Mouse (Mus musculus) heart, adult 2 months (tissue): Measurements from ENCODE around the gene Zfp661. TPM values are rescaled to one million over a fixed set of nuclear protein-coding genes. Genes with fewer than 3 reads are reported as not detected.

ENCODE experiments used
- DNase-seq, 2 experiments: peaks; one replicate each; pipeline ENCODE4 v3.0.0; 2021
- H3K27ac ChIP-seq: fragments of 200-600 bp; 2 replicates; pipeline ENCODE4 v1.8.1; 2022
- H3K27me3 ChIP-seq: fragments of 200-500 bp; 2 replicates; pipeline ENCODE4 v1.6.1; 2012; ENCODE audit warnings: mild to moderate bottlenecking, low read length, inconsistent platforms, mixed read lengths; ENCODE audit not compliant: control insufficient read depth, insufficient read depth
- H3K36me3 ChIP-seq: fragments of 200-500 bp; 2 replicates; pipeline ENCODE4 v1.6.1; 2012; ENCODE audit warnings: low read length, inconsistent platforms; ENCODE audit not compliant: control insufficient read depth, insufficient read depth
- H3K4me1 ChIP-seq: fragments of 200-500 bp; 2 replicates; pipeline ENCODE4 v1.6.1; 2011; ENCODE audit warnings: low read length; ENCODE audit not compliant: control insufficient read depth, insufficient read depth
- H3K4me3 ChIP-seq: fragments of 200-600 bp; 2 replicates; pipeline ENCODE4 v1.8.1; 2022
- H3K79me2 ChIP-seq: fragments of 200-500 bp; replicated peaks from 2 replicates; pipeline ENCODE4 v1.6.1; 2012; ENCODE audit warnings: mild to moderate bottlenecking, inconsistent platforms, low read length, moderate library complexity, mixed read lengths; ENCODE audit not compliant: control insufficient read depth, insufficient read depth
- H3K9ac ChIP-seq: fragments of 200-500 bp; 2 replicates; pipeline ENCODE4 v1.6.1; 2012; ENCODE audit warnings: low read depth, mild to moderate bottlenecking, control low read depth, inconsistent platforms, low read length, mixed read lengths
- CTCF ChIP-seq: fragments of 200-600 bp; IDR thresholded peaks from 2 replicates; pipeline ENCODE4 v1.8.1; 2022; ENCODE audit warnings: antibody characterized with exemption, mild to moderate bottlenecking, moderate library complexity
- EP300 ChIP-seq: fragments of 200-500 bp; IDR thresholded peaks from 2 replicates; pipeline ENCODE4 v1.6.1; 2011; ENCODE audit warnings: low read depth, low read length, control low read depth; ENCODE audit not compliant: insufficient read depth
- POLR2A ChIP-seq: fragments of 200-500 bp; IDR thresholded peaks from 2 replicates; pipeline ENCODE4 v1.6.1; 2011; ENCODE audit warnings: mild to moderate bottlenecking, low read depth, low read length, control low read depth; ENCODE audit not compliant: insufficient read depth
- WGBS: fragments of 180-500 bp; shearing (Covaris S2); methylation state at CpG from one replicate; pipeline ENCODE4 v1.1.7; 2018; 5-methylcytosine and 5-hydroxymethylcytosine counted together
- intact Hi-C: fragments of 180-260 bp; cut with DNase I; formaldehyde crosslinking; loops from one replicate; pipeline ENCODE4 v1.15.1; 2025
- polyA plus RNA-seq: library from polyadenylated mRNA; depleted of rRNA; stranded (reverse); fragments of >200 nt; gene quantifications from 2 replicates; pipeline ENCODE4 v1.2.3, GENCODE M21; 2012; rRNA removed
- total RNA-seq, 2 experiments: library from RNA; stranded (reverse); gene quantifications; 2 replicates each; pipeline ENCODE4 v1.2.3; 2021

The Zfp661 gene
- total and polyA plus RNA-seq, 3 experiments: 1.5 to 2.0 (median 1.7) TPM

GRCm38 (mm10) chr2:127537548-127537947, 49.3 kb downstream of the Zfp661 start:
- DNase-seq: no peak
- no peak overlapping the region for H3K4me3 ChIP-seq
- intact Hi-C loops: no loop called here
- 39% methylated on average over 3 of the region's 3 CpGs for WGBS
- H3K79me2 ChIP-seq: no peaks in the 10 kb centered on the region
- TF ChIP-seq POLR2A (no peak), CTCF (no peak), EP300 (no peak)
- H3K36me3 ChIP-seq: no peaks in the 10 kb centered on the region
- no peaks in the 10 kb centered on the region for H3K4me1 ChIP-seq
- H3K9ac ChIP-seq: no peak overlapping the region
- no peak overlapping the region for H3K27ac ChIP-seq
- H3K27me3 ChIP-seq: peaks cover 4% of the 10 kb centered on the region

DNA sequence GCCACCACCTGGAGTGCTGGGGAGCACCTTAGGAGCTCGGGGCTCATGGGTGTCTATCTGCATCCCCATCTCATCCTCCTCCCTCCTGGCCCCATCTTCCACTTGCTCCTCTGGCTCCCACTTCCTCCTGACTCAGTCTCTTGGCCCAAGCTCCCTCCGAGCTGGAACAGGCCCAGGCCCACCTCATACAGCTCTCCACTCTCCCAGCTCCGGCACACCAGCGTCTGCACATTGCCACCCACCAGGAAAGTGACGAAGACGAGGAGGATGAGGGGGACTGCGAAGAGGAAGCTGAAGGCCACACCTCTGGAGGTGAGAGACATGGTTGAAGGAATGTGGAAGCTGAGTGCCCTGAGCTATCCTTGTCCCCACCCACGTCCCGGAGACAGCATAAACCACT, 51.5 kb downstream of the Zfp661 start:
- H3K4me1 ChIP-seq: no peaks in the 10 kb centered on the region
- H3K27ac ChIP-seq: no peak overlapping the region
- no peak overlapping the region for H3K9ac ChIP-seq
- no peak overlapping the region for H3K4me3 ChIP-seq
- intact Hi-C loops: no loop called here
- H3K36me3 ChIP-seq: no peaks in the 10 kb centered on the region
- TF ChIP-seq EP300 (no peak), POLR2A (no peak), CTCF (no peak)
- no peaks in the 10 kb centered on the region; the same call in 1 of the 2 replicates for H3K27me3 ChIP-seq
- no peaks in the 10 kb centered on the region for H3K79me2 ChIP-seq
- DNase-seq: no peak
- WGBS: 67% methylated on average over 9 of the region's 9 CpGs

DNA sequence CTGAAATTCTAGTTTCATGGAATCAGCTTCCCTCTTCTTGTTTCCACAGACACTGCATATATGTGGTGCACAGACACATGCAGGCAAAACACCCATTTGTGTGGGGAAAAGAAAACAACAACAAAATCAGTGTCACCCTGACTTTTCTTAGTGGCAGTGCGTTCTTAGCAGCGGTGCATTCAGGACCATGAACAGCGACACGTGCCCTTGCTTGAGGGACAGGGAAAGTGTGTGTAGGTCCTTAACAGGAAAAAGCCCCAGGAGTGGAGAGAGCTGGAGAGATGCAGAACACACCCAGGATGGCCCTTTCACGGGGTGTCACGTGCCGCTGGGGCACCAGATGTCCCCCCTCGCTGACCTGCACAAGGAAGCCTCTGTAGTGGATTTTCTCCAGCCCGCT, 54.5 kb downstream of the Zfp661 start:
- intact Hi-C loops: no loop called here
- no peak overlapping the region for H3K4me3 ChIP-seq
- H3K27ac ChIP-seq: no peak overlapping the region
- DNase-seq: no peak
- 10% methylated on average over 9 of the region's 9 CpGs for WGBS
- no peaks in the 10 kb centered on the region for H3K79me2 ChIP-seq
- H3K27me3 ChIP-seq: no peaks in the 10 kb centered on the region
- TF ChIP-seq EP300 (no peak), CTCF (no peak), POLR2A (no peak)
- H3K4me1 ChIP-seq: no peaks in the 10 kb centered on the region
- H3K36me3 ChIP-seq: no peaks in the 10 kb centered on the region
- H3K9ac ChIP-seq: no peak overlapping the region

DNA sequence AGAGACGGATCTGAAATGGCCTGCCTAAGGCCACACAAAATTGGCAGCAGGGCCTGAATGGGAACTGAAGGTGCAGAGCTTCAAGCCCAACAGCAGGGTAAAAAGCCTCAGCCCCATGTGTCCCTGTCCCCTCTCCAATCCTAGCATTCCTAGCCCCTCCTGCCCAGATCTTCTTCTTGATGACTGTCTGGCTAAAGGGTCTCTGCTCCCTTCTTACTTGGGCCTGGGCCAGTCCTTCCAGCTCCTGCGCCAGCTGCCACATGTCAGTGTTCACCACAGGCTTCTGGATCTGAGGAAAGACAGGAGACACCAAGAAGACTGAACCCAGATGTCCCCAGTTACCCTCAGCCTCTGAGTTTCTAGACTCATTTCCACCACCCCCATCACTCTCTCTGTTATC, 55.3 kb downstream of the Zfp661 start:
- no peak for DNase-seq
- no peaks in the 10 kb centered on the region for H3K36me3 ChIP-seq
- H3K27ac ChIP-seq: no peak overlapping the region
- H3K27me3 ChIP-seq: no peaks in the 10 kb centered on the region
- intact Hi-C loops: no loop called here
- no peak for TF ChIP-seq POLR2A
- no peak for TF ChIP-seq CTCF
- no peak for TF ChIP-seq EP300
- 74% methylated on average over 2 of the region's 2 CpGs for WGBS
- H3K4me1 ChIP-seq: no peaks in the 10 kb centered on the region
- no peak overlapping the region for H3K4me3 ChIP-seq
- H3K79me2 ChIP-seq: no peaks in the 10 kb centered on the region
- H3K9ac ChIP-seq: no peak overlapping the region

GRCm38 (mm10) chr2:127530418-127530817, 56.5 kb downstream of the Zfp661 start:
- H3K36me3 ChIP-seq: no peaks in the 10 kb centered on the region
- 66% methylated on average over 3 of the region's 3 CpGs for WGBS
- H3K27me3 ChIP-seq: no peaks in the 10 kb centered on the region
- TF ChIP-seq POLR2A (no peak), CTCF (no peak), EP300 (no peak)
- no peak overlapping the region for H3K4me3 ChIP-seq
- no peak overlapping the region for H3K27ac ChIP-seq
- no peak for DNase-seq
- intact Hi-C loops: no loop called here
- H3K9ac ChIP-seq: no peak overlapping the region
- H3K79me2 ChIP-seq: no peaks in the 10 kb centered on the region
- H3K4me1 ChIP-seq: no peaks in the 10 kb centered on the region

DNA sequence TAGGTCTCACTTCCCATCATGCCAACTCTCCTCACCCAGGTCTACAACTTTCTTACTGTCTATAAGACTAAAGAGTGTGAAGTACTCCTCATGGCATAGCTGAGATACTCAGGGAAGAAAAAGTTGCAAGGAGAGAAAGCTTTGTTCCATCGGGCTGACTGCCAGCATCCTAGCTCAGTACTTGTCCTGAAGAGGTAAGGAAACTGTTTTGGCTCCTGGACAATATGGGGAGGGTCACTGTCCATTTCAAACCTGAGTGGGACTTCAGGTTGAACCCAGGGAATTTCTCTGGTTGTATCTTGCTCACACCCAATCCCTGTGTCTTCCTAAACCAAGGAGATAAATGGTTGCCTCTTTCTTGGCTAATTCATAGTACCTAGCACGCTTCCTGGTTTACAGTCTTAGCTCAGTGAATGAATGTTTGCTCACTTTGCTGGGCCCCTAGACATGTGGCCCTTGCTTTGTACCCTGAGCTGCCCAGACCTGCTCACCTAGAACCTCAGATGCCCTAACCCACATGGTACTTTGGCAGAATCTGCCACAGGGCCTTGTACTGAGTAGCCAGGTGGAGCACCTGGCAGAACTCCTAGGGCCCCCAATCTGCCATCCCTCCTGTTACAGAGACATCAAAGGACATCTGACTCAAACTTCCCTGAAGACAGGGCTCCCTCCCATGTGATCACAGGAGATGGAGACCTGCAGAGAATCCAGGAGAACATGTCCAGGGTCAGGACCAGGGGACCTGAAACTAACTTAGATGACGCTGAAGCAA, 61.7 kb downstream of the Zfp661 start:
- no peak overlapping the region for H3K4me3 ChIP-seq
- H3K9ac ChIP-seq: no peak overlapping the region
- no peaks in the 10 kb centered on the region for H3K36me3 ChIP-seq
- H3K79me2 ChIP-seq: no peaks in the 10 kb centered on the region
- peaks cover 3% of the 10 kb centered on the region; the same call in 1 of the 2 replicates for H3K4me1 ChIP-seq
- 77% methylated on average over 3 of the region's 3 CpGs for WGBS
- H3K27ac ChIP-seq: no peak overlapping the region
- no peak for TF ChIP-seq CTCF
- no peak for TF ChIP-seq POLR2A
- TF ChIP-seq EP300: no peak
- intact Hi-C loops: no loop called here
- DNase-seq: no peak
- no peaks in the 10 kb centered on the region for H3K27me3 ChIP-seq

Other genes starting within 250 kb of the Zfp661 start
- gene Astl, start 248.5 kb downstream of the Zfp661 start, total RNA-seq: not detected
- gene Astl, start 248.5 kb downstream of the Zfp661 start, polyA plus RNA-seq: not detected in 2 replicates
- 1 to 10 TPM in 1 of 2 experiments, under 1 TPM in 1; 0.73 to 1.1 TPM for gene Adra2b, start 223.9 kb downstream of the Zfp661 start, total RNA-seq
- 1.0 and 1.6 TPM in 2 replicates for gene Adra2b, start 223.9 kb downstream of the Zfp661 start, polyA plus RNA-seq
- gene Gpat2, start 161.9 kb downstream of the Zfp661 start, total RNA-seq: not detected
- gene Gpat2, start 161.9 kb downstream of the Zfp661 start, polyA plus RNA-seq: 0.06 and 0.08 TPM in 2 replicates
- 10 to 100 TPM; 42.5 to 44.5 TPM for gene Fahd2a, start 142.5 kb downstream of the Zfp661 start, total RNA-seq
- 34.5 and 40.3 TPM in 2 replicates for gene Fahd2a, start 142.5 kb downstream of the Zfp661 start, polyA plus RNA-seq
- gene Kcnip3, start 65.0 kb downstream of the Zfp661 start, total RNA-seq: 1 to 10 TPM; 1.1 to 1.3 TPM
- gene Kcnip3, start 65.0 kb downstream of the Zfp661 start, polyA plus RNA-seq: 1.2 and 1.3 TPM in 2 replicates
- gene Prom2, start 45.6 kb downstream of the Zfp661 start, total RNA-seq: not detected
- gene Prom2, start 45.6 kb downstream of the Zfp661 start, polyA plus RNA-seq: 0.06 and 0.14 TPM in 2 replicates
- 10 to 100 TPM; 80.3 to 89.7 TPM for gene Mrps5, start 128 bp upstream of the Zfp661 start, total RNA-seq
- 58.2 and 68.4 TPM in 2 replicates for gene Mrps5, start 128 bp upstream of the Zfp661 start, polyA plus RNA-seq
- 10 to 100 TPM in 1 of 2 experiments, 1 to 10 TPM in 1; 9.4 to 11.0 TPM for gene Mal, start 69.6 kb upstream of the Zfp661 start, total RNA-seq
- 3.5 and 6.2 TPM in 2 replicates for gene Mal, start 69.6 kb upstream of the Zfp661 start, polyA plus RNA-seq
- 1 to 10 TPM; 5.9 to 7.1 TPM for gene Mall, start 142.8 kb upstream of the Zfp661 start, total RNA-seq
- gene Mall, start 142.8 kb upstream of the Zfp661 start, polyA plus RNA-seq: 11.4 and 13.5 TPM in 2 replicates
- 1 to 10 TPM; 7.7 to 9.1 TPM for gene Nphp1, start 201.8 kb upstream of the Zfp661 start, total RNA-seq
- 7.0 and 13.3 TPM in 2 replicates for gene Nphp1, start 201.8 kb upstream of the Zfp661 start, polyA plus RNA-seq
- 10 to 100 TPM; 49.6 to 56.7 TPM for gene Mtln, start 205.4 kb upstream of the Zfp661 start, total RNA-seq
- 54.0 and 56.1 TPM in 2 replicates for gene Mtln, start 205.4 kb upstream of the Zfp661 start, polyA plus RNA-seq
- gene Bub1, start 244.8 kb upstream of the Zfp661 start, total RNA-seq: under 1 TPM in 1 of 2 experiments, not detected in 1; 0.29 TPM
- gene Bub1, start 244.8 kb upstream of the Zfp661 start, polyA plus RNA-seq: 0.21 and 0.32 TPM in 2 replicates